Mouse (Mus musculus) midbrain, embryonic 10.5 days (tissue): ENCODE measurements at regions not wholly inside any gene's neighbourhood (a gene's known extent, or its start where the extent isn't known, plus 50 kb on each side); places are given as distances from the start of the nearest gene placed in this dataset.
A peak's percentile ranks its signal among the peaks of the same experiment; 100 is the strongest.

Experiments used
- DNase-seq: peaks from one replicate; pipeline ENCODE4 v3.0.0-alpha.2; 2017; ENCODE audit warnings: low spot score
- H3K27ac ChIP-seq: fragments of 300-500 bp; sonication (generic); replicated peaks from 2 replicates; pipeline ENCODE4 v1.5.1; 2016; ENCODE audit warnings: mild to moderate bottlenecking
- H3K27me3 ChIP-seq: fragments of 300-500 bp; sonication (generic); 2 replicates; pipeline ENCODE4 v1.6.1; 2016; ENCODE audit warnings: low read depth, mild to moderate bottlenecking; ENCODE audit not compliant: poor library complexity, severe bottlenecking
- H3K36me3 ChIP-seq: fragments of 300-500 bp; sonication (generic); 2 replicates; pipeline ENCODE4 v1.6.1; 2016; ENCODE audit warnings: mild to moderate bottlenecking, moderate library complexity
- H3K4me1 ChIP-seq: fragments of 300-500 bp; sonication (generic); 2 replicates; pipeline ENCODE4 v1.6.1; 2016
- H3K4me3 ChIP-seq: fragments of 300-500 bp; sonication (generic); 2 replicates; pipeline ENCODE4 v1.5.1; 2016; ENCODE audit warnings: mild to moderate bottlenecking, moderate library complexity
- H3K9me3 ChIP-seq: fragments of 300-500 bp; sonication (generic); replicated peaks from 2 replicates; pipeline ENCODE4 v1.6.1; 2016; ENCODE audit warnings: mild to moderate bottlenecking
- WGBS: fragments of 180-500 bp; shearing (Covaris S2); methylation state at CpG from one replicate; pipeline ENCODE4 v1.1.7; 2016; 5-methylcytosine and 5-hydroxymethylcytosine counted together

DNA sequence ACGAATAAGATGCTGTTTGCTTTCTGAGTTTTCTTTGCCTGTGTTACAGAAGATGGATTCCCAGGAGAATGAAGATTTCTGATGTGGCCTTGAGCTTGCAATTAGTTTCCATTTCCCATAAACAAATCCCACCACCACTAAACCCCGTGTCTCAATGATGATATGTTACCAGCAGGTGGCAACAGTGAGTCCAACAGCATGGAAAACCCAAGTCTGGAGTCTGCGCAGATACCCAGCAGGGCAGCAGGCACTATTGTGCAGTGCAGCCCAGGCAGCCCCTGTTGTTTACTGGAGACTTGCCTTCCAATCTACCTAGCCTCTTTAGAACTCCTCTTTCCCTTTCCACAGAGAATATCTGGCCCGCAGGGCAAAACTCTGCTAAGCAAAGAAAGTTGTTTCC is 62.7 kb downstream of the Bmp2 start:
- H3K4me1 ChIP-seq, result no peaks in the 10 kb centered on the region
- WGBS, result 25% methylated on average over 4 of the region's 4 CpGs

DNA sequence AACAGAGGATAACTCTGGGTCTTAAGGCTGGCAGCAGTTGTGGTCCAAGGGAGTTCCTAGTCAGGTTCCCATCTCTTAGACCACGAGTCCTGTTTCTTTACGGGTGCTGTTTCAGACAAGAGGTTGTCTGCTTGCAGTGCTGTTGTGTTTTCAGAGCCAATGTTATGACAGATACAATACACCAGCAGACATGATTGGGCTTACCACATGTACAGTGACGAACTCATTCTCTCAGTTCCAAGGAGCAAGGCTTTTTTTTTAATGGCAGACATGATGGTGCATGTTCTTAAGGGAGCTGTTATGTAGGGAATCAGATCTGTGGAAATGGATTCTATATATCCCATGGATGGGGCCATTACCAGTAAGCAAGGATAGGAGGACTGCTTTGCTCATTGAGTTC is 63.3 kb downstream of the Bmp2 start:
- no peak overlapping the region for H3K4me3 ChIP-seq
- WGBS, result 89% methylated on average over 3 of the region's 3 CpGs
- H3K27me3 ChIP-seq, result no peaks in the 10 kb centered on the region
- H3K36me3 ChIP-seq, result no peaks in the 10 kb centered on the region
- H3K27ac ChIP-seq, result no peak overlapping the region
- DNase-seq, result no peak
- H3K4me1 ChIP-seq, result no peaks in the 10 kb centered on the region
- H3K9me3 ChIP-seq, result no peaks in the 10 kb centered on the region

More for the DNA sequence above, 62.7 kb downstream of the Bmp2 start:
- Histone ChIP-seq H3K27ac (no peak overlapping the region), H3K27me3 (no peaks in the 10 kb centered on the region), H3K9me3 (no peaks in the 10 kb centered on the region), H3K36me3 (no peaks in the 10 kb centered on the region), H3K4me3 (no peak overlapping the region)
- DNase-seq, result peak; percentile 62

DNA sequence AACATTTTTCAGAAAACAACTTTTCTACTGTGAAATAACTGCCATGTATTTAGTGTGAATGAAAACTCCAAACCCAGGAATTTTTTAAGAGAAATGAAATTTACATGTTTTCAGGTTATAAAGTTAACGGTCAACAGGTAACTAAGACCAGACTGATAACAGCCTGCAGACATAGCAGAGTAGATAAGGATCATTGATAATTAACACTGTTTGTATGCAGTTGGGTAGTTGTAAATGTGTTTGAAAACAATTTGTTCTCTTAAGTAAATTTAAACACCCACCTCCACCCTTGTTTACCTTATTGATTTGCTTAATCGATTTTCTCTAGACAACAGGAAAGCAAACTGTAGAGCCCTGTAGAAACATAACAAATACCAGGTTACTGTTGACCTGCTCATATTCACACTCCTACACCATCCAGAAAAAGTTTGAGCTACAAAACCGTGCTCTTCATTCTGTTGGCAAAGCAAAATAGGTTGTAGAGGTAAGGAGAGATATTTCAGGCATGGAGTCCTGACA is 65.4 kb downstream of the Bmp2 start:
- Histone ChIP-seq H3K4me1 (no peaks in the 10 kb centered on the region), H3K36me3 (no peaks in the 10 kb centered on the region), H3K9me3 (no peaks in the 10 kb centered on the region), H3K27ac (no peak overlapping the region), H3K27me3 (no peaks in the 10 kb centered on the region), H3K4me3 (no peak overlapping the region)
- DNase-seq, result no peak
- WGBS, result 80% methylated on average over 3 of the region's 3 CpGs

DNA sequence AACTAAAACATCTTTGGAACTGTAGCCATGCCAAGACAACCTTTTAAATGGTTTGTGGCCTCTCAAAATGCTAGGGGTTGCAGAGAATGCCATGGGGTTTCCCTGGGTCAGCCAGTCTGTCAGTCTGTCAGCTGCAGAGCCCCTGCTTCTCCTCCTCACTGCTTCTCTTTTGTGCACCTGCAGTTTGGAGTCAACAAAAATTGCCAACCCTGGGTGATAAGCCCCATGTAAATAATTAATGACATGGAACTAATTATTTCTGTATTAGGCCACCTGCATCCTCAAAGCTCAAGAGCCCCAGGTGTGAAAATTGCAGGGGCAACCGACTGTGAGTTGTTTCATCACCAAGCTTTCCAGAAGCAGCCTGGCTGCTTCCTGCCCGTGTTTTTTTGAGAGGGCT is 70.6 kb downstream of the Bmp2 start:
- H3K36me3 ChIP-seq, result no peaks in the 10 kb centered on the region
- H3K27ac ChIP-seq, result no peak overlapping the region
- peaks cover 4% of the 10 kb centered on the region for H3K4me1 ChIP-seq
- DNase-seq, result no peak
- no peaks in the 10 kb centered on the region for H3K9me3 ChIP-seq
- WGBS, result 29% methylated on average over 2 of the region's 2 CpGs
- no peak overlapping the region for H3K4me3 ChIP-seq
- no peaks in the 10 kb centered on the region; the same call in 1 of the 2 replicates for H3K27me3 ChIP-seq

DNA sequence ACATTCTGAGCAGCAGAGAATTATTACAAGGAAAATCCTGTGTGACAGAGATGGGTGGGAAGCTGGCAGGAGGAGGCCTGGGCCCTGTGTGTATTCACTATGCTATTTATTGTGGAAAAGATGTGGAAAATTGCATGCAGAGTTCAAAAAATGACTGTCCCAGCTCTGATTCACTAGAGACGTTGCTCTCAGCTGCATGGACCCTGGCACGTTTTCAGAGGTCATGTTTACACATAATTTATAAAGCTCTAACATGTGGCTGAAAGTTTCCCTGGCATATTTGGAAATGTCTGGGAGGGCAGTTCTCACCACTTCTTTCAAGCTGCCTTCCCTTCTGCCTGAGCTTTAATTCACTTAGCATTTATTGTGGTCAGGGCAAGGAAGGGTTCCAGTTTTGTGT is 73.6 kb downstream of the Bmp2 start:
- WGBS, result 75% methylated on average over 2 of the region's 2 CpGs
- Histone ChIP-seq H3K27ac (no peak overlapping the region), H3K9me3 (no peaks in the 10 kb centered on the region), H3K4me3 (no peak overlapping the region), H3K36me3 (no peaks in the 10 kb centered on the region), H3K4me1 (peaks cover 4% of the 10 kb centered on the region), H3K27me3 (no peaks in the 10 kb centered on the region; the same call in 1 of the 2 replicates)
- DNase-seq, result no peak

DNA sequence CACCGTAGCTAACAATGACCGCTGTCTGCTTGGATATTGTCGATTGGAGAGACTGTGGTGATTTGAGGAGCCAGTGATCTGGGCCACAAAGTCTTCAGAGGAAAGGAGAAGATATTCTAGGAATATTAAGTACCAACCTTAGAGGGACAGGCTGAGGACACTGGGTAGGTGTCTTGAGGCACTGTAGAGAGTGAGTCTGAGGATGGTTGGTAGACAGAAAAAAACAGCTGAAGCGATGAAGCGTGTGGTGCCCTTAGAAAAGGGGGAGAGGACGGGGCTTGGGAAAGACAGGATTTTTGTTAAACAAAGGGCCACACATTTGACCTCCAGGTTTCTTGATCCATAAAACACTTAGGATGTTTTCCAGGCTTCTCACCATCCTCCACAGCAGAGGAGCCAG is 76.9 kb downstream of the Bmp2 start:
- Histone ChIP-seq H3K4me1 (peaks cover 4% of the 10 kb centered on the region), H3K4me3 (no peak overlapping the region), H3K9me3 (no peaks in the 10 kb centered on the region), H3K36me3 (no peaks in the 10 kb centered on the region), H3K27me3 (no peaks in the 10 kb centered on the region; the same call in 1 of the 2 replicates), H3K27ac (no peak overlapping the region)
- WGBS, result 73% methylated on average over 6 of the region's 6 CpGs
- DNase-seq, result no peak

DNA sequence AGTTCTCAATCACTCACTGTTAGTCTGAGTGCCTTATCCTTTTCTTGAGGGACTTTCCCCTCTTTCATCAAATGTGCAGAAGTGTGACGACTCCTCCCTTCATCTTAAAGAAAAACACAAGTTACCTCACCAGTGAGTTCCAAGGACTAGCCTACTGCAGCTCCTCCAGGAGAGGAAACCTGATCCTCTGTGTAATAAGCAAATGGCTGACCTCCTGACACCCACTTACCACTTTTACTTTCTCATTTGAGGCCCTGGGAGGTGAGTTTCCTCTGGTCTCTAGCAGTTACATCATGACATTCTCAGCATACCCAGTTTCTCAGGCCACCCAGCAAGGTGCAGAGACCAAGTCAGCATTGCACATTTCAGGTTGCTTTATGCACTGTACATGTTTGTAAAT is 83.5 kb downstream of the Bmp2 start:
- Histone ChIP-seq H3K36me3 (no peaks in the 10 kb centered on the region), H3K9me3 (no peaks in the 10 kb centered on the region), H3K27me3 (no peaks in the 10 kb centered on the region), H3K4me1 (no peaks in the 10 kb centered on the region), H3K27ac (no peak overlapping the region), H3K4me3 (no peak overlapping the region)
- 24% methylated on average over 1 of the region's 1 CpGs for WGBS
- no peak for DNase-seq

DNA sequence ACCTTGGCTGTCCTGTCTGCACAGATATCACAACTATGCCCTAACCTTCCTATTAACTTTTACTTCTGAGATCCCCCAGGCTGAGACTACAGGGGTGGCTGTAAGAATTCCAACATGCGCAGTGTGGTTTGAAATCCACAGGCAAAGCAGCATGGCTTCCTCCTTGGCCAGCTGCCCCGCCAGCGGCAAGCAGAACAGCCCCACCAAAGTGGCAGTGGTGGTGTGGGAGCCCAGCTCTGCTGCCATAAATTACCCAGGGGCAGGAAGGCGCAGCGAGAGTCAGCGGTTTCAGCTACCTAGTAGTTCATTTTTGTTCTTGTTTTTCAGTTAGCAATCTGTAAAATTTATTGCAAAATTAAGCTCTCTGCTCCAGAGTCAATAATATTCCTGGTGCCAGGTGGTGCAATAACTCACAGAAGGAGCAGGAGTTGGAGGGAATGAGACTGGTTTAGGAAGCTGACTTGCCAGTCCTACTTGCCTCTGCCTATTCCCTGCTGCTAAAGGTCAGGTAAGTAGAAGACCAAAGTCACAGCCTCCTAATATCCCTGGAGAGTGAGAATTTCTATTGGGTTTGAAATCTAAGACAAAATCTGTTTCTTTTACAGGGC is 98.0 kb downstream of the Bmp2 start:
- Histone ChIP-seq H3K4me1 (no peaks in the 10 kb centered on the region), H3K9me3 (no peaks in the 10 kb centered on the region), H3K27ac (no peak overlapping the region), H3K27me3 (no peaks in the 10 kb centered on the region), H3K4me3 (no peak overlapping the region), H3K36me3 (no peaks in the 10 kb centered on the region)
- DNase-seq, result no peak
- WGBS, result 88% methylated on average over 6 of the region's 6 CpGs

DNA sequence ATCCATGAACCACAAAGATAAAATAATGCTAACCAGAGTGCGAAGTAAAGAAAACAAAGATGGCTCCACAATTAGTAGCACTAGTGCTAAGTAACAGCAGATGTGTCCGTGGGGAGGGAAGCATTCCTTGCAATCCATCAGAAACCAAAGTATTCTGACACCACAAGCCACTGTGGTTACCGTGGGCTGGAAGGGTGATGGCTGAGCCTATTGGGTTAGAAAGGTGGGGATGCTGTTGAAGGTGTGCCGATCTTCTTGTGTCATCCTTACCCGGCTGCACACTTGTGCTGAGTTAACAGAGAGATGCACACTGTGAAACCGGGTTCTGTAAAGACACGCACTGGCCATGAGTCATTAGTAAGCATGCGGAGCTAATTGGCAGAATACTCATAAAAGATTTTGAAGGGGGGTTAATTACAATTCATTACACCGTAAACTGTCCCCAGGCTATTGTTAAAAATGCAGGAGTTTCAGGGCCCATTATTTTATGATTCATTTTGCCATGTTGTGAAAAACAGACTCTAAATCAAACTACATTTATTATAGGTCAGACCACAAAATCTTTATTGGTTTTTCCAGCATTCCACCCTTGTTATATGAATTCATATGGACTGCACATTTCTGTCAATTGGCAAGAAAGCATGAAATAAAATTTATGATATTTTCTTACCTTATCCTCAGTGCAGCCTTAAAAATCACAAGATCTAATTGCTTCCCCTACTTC is 114.5 kb downstream of the Bmp2 start:
- H3K4me1 ChIP-seq, result no peaks in the 10 kb centered on the region
- 84% methylated on average over 9 of the region's 9 CpGs for WGBS
- DNase-seq, result no peak

DNA sequence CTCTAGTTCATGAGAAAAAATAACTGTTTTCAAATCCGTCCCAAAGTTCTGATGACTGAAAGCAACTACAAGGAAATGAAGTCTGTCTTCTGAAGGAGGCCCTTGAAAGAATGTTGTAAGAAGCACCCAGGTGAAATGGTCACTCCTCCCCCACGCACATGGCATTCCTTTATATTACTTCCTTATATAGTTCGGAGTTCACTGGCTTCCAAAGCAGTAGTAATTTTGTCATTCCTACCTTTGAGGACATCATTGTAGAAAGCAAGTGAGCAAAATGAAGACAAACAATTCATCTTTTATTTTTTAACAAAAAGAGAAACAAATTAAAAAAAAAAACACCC is 115.1 kb downstream of the Bmp2 start:
- Histone ChIP-seq H3K4me3 (no peak overlapping the region), H3K9me3 (no peaks in the 10 kb centered on the region), H3K27ac (no peak overlapping the region), H3K27me3 (no peaks in the 10 kb centered on the region), H3K4me1 (no peaks in the 10 kb centered on the region), H3K36me3 (no peaks in the 10 kb centered on the region)
- 88% methylated on average over 3 of the region's 3 CpGs for WGBS
- no peak for DNase-seq

More for the DNA sequence above, 114.5 kb downstream of the Bmp2 start:
- Histone ChIP-seq H3K27ac (no peak overlapping the region), H3K4me3 (no peak overlapping the region), H3K36me3 (no peaks in the 10 kb centered on the region), H3K9me3 (no peaks in the 10 kb centered on the region), H3K27me3 (no peaks in the 10 kb centered on the region)

DNA sequence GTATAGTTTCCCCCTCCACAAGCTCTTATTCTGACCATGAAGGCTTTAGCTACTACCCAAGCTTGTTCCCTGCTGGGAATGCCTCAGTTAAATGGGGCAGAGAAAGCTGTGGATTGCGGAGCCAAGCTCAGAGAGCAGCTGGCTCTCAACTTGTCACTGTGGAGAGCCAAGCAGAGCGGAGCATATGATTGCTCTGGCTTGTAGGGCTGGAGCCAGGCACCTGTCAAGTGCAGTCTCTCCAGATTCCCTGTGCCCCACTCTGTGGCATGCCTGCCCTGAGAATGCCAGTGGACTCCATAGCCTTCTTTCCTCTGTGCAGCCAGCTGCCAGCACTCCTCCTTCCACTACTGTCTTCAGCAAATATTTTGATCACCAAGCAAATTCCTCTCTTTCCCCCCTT is 117.9 kb downstream of the Bmp2 start:
- Histone ChIP-seq H3K9me3 (no peaks in the 10 kb centered on the region), H3K27ac (no peak overlapping the region), H3K27me3 (no peaks in the 10 kb centered on the region), H3K36me3 (no peaks in the 10 kb centered on the region), H3K4me1 (no peaks in the 10 kb centered on the region), H3K4me3 (no peak overlapping the region)
- 52% methylated on average over 2 of the region's 2 CpGs for WGBS
- DNase-seq, result no peak

DNA sequence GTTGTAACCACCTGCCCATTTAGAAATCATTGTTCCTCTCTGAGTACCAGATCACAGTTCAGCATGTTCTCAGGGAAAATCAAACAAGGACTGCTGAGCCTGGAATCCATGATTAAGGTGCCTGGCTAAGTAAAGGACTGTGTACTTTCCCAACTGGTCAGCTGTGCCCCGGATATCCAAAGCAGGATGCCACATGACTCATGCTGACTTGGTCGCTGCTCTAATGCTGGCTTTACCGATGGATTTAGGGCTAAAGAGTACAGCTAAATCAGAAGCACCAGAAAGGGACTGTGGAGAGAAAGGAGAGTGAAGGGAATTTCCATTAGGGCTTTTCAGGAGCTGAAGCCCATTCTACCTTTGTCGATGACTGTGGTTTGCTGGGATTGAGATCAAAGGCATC is 119.6 kb downstream of the Bmp2 start:
- Histone ChIP-seq H3K4me1 (no peaks in the 10 kb centered on the region), H3K36me3 (no peaks in the 10 kb centered on the region), H3K27ac (no peak overlapping the region), H3K4me3 (no peak overlapping the region), H3K9me3 (no peaks in the 10 kb centered on the region), H3K27me3 (no peaks in the 10 kb centered on the region)
- DNase-seq, result no peak
- 80% methylated on average over 4 of the region's 4 CpGs for WGBS

DNA sequence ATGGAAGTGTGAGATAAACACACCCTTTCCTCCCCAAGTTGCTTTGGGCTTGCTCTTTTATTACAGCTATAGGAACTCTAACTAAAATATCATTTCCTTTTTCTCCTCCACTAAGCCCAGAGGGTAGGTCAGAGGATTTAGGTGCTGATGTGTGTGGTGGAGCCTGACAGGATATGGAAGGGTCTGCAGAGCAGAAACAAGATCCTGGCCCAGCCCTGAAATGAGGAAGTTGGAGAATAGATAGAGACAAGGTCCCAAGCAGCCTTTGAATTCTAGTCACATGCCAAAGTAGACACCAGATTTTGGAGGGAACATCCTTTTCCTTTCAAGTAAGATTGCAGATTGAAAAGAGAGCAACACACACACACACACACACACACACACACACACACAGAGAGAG is 132.4 kb downstream of the Bmp2 start:
- no peaks in the 10 kb centered on the region for H3K27me3 ChIP-seq
- no peaks in the 10 kb centered on the region for H3K4me1 ChIP-seq
- H3K4me3 ChIP-seq, result no peak overlapping the region
- no peak for DNase-seq
- H3K36me3 ChIP-seq, result no peaks in the 10 kb centered on the region
- H3K9me3 ChIP-seq, result no peaks in the 10 kb centered on the region
- no peak overlapping the region for H3K27ac ChIP-seq
